Mouse (Mus musculus) embryonic facial prominence, embryonic 11.5 days (tissue): ENCODE results near the gene Gm13539. TPM values are rescaled to one million over a fixed set of nuclear protein-coding genes. Genes with fewer than 3 reads are reported as not detected.
"Not testable (repeated sequence)": the region's sequence is repeated elsewhere in the genome, so short reads cannot be mapped to it uniquely, and the experiment has no call there.

ENCODE experiments used
- ATAC-seq: fragments of 200-750 bp; cut with Nextera tagmentation; replicated peaks from 2 replicates; pipeline ENCODE4 v1.8.0; 2017; ENCODE audit warnings: low read depth; ENCODE audit not compliant: insufficient number of reproducible peaks, low FRiP score, low TSS enrichment
- DNase-seq: peaks from one replicate; pipeline ENCODE4 v3.0.0-alpha.2; 2015; ENCODE audit warnings: low spot score
- H3K27ac ChIP-seq: fragments of 300-500 bp; sonication (generic); replicated peaks from 2 replicates; pipeline ENCODE4 v1.5.1; 2014; ENCODE audit warnings: mild to moderate bottlenecking, low read depth, low read length, control low read depth
- H3K27me3 ChIP-seq: fragments of 300-500 bp; sonication (generic); 2 replicates; pipeline ENCODE4 v1.6.1; 2014; ENCODE audit warnings: mild to moderate bottlenecking, low read length, moderate library complexity, mixed read lengths; ENCODE audit not compliant: control insufficient read depth, insufficient read depth
- H3K36me3 ChIP-seq: fragments of 300-500 bp; sonication (generic); replicated peaks from 2 replicates; pipeline ENCODE4 v1.6.1; 2014; ENCODE audit warnings: low read depth, mild to moderate bottlenecking, low read length, moderate library complexity, mixed read lengths; ENCODE audit not compliant: control insufficient read depth, insufficient read depth
- H3K4me1 ChIP-seq: fragments of 300-500 bp; sonication (generic); 2 replicates; pipeline ENCODE4 v1.6.1; 2014; ENCODE audit warnings: low read length, mixed read lengths; ENCODE audit not compliant: control insufficient read depth, insufficient read depth
- H3K4me2 ChIP-seq: fragments of 300-500 bp; sonication (generic); 2 replicates; pipeline ENCODE4 v1.6.1; 2014; ENCODE audit warnings: low read depth, mild to moderate bottlenecking, control low read depth, low read length, moderate library complexity
- H3K4me3 ChIP-seq: fragments of 300-500 bp; sonication (generic); 2 replicates; pipeline ENCODE4 v1.5.1; 2014; ENCODE audit warnings: low read depth, low read length, control low read depth
- H3K9ac ChIP-seq: fragments of 300-500 bp; sonication (generic); replicated peaks from 2 replicates; pipeline ENCODE4 v1.6.1; 2014; ENCODE audit warnings: mild to moderate bottlenecking, control low read depth, low read length
- H3K9me3 ChIP-seq: fragments of 300-500 bp; sonication (generic); replicated peaks from 2 replicates; pipeline ENCODE4 v1.6.1; 2016; ENCODE audit warnings: mild to moderate bottlenecking, low read length, inconsistent platforms, mixed read lengths; ENCODE audit not compliant: control insufficient read depth
- WGBS: fragments of 180-500 bp; shearing (Covaris S2); extraction: QIAGEN DNeasy Blood & Tissue Kit; methylation state at CpG from one replicate; pipeline ENCODE4 v1.1.7; 2014; 5-methylcytosine and 5-hydroxymethylcytosine counted together
- polyA plus RNA-seq: library from polyadenylated mRNA; unstranded; fragments of >200 nt; fragmentation: Nextera tagmentation; extraction: Ambion mirVana; gene quantifications from 2 replicates; pipeline ENCODE4 v1.2.1, GENCODE M21; 2014

Gene Gm13539
- polyA plus RNA-seq, 1 experiment from 2014 or later: not detected

DNA sequence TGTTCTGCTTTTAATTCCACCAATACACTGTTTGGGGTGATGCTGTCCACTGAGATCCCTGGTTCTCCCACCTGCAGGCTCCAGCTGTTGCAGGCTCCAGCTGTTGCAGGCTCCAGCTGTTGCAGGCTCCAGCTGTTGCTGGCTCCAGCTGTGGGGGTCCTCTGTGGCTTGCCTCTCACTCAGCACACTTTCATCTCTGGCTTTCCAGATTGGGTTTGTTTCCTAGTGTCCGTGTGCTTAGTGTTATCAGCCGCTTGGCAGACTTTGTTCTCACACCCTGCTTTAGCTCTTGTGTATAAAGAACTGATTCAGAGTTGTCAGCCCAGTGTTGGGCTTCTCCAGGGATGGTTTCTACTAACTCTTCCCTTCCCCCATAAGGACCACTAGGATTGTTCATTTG lies 15.6 kb downstream of the Gm13539 start:
- Histone ChIP-seq H3K4me1 (no peaks in the 10 kb centered on the region), H3K27me3 (no peaks in the 10 kb centered on the region), H3K36me3 (no peaks in the 10 kb centered on the region), H3K9ac (no peak overlapping the region), H3K27ac (no peak overlapping the region), H3K4me2 (no peak overlapping the region), H3K9me3 (no peaks in the 10 kb centered on the region), H3K4me3 (no peak overlapping the region)
- 59% methylated on average over 2 of the region's 2 CpGs for WGBS
- DNase-seq (no peak), ATAC-seq (no peak)

DNA sequence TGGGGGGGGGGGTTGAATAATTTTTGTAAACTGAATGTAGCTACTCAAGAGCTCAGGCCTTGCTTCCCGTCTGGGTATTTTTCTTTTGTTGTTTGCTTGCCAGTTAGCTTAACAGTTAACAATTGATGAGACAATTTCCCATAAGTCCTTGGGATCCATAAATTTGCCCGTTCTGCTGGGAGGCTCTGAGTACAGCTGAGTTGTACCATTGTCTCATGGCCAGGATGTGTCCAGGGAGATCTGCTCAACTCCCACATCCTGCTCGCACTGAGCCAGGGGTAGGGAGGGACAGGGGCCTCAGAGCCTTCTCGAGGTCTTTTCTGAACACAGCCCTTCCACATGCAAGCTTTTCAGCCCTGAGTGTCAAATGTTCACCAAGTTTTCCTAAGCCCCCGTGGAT lies 16.0 kb downstream of the Gm13539 start:
- Histone ChIP-seq H3K27ac (no peak overlapping the region), H3K9ac (no peak overlapping the region), H3K36me3 (no peaks in the 10 kb centered on the region), H3K4me2 (no peak overlapping the region), H3K9me3 (no peaks in the 10 kb centered on the region), H3K4me3 (no peak overlapping the region), H3K4me1 (no peaks in the 10 kb centered on the region), H3K27me3 (no peaks in the 10 kb centered on the region)
- DNase-seq (no peak), ATAC-seq (no peak)
- 60% methylated on average over 5 of the region's 5 CpGs for WGBS

GRCm38 (mm10) chr2:25811711-25812110 lies 29.7 kb downstream of the Gm13539 start:
- 82% methylated on average over 2 of the region's 2 CpGs for WGBS
- no peak for DNase-seq

DNA sequence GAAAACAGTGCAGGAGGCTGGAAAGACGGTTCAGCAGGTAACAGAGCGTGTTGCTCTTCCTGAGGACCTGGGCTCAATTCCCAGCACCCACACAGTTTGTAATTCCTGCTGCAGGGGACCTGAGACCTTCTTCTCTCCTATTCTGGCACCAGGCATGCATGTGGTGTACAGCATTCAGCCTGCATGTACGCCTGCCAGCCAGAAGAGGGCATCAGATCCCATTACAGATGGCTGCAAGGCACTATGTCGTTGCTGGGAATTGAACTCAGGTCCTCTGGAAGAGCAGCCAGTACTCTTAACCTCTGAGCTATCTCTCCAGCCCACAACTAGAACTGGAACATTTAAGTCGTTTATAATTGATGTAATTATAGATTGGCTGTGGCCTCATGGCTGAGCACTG lies 31.3 kb downstream of the Gm13539 start:
- Histone ChIP-seq H3K36me3 (no peaks in the 10 kb centered on the region), H3K9me3 (no peaks in the 10 kb centered on the region), H3K27ac (no peak overlapping the region), H3K9ac (no peak overlapping the region), H3K4me3 (no peak overlapping the region), H3K4me1 (no peaks in the 10 kb centered on the region), H3K4me2 (no peak overlapping the region), H3K27me3 (no peaks in the 10 kb centered on the region)
- 80% methylated on average over 5 of the region's 5 CpGs for WGBS
- DNase-seq: no peak
- ATAC-seq: no peak

More at GRCm38 (mm10) chr2:25811711-25812110, 29.7 kb downstream of the Gm13539 start:
- no peaks in the 10 kb centered on the region for H3K4me1 ChIP-seq
- H3K27me3 ChIP-seq: no peaks in the 10 kb centered on the region
- H3K4me3 ChIP-seq: no peak overlapping the region
- no peak overlapping the region for H3K27ac ChIP-seq
- H3K36me3 ChIP-seq: no peaks in the 10 kb centered on the region
- no peak overlapping the region for H3K9ac ChIP-seq
- no peak overlapping the region for H3K4me2 ChIP-seq
- H3K9me3 ChIP-seq: no peaks in the 10 kb centered on the region
- ATAC-seq: no peak

- H3K4me3 ChIP-seq, H3K27ac ChIP-seq, H3K27me3 ChIP-seq, H3K9ac ChIP-seq, H3K9me3 ChIP-seq, H3K36me3 ChIP-seq, H3K4me1 ChIP-seq, ATAC-seq, DNase-seq, H3K4me2 ChIP-seq: not testable (repeated sequence)
- WGBS: 70% methylated on average over 1 of the region's 1 CpGs
Observed at GRCm38 (mm10) chr2:25815748-25816147, 33.7 kb downstream of the Gm13539 start, which contains the start of gene Glt6d1. Glt6d1 (minus strand) TSS chr2:25815848.

DNA sequence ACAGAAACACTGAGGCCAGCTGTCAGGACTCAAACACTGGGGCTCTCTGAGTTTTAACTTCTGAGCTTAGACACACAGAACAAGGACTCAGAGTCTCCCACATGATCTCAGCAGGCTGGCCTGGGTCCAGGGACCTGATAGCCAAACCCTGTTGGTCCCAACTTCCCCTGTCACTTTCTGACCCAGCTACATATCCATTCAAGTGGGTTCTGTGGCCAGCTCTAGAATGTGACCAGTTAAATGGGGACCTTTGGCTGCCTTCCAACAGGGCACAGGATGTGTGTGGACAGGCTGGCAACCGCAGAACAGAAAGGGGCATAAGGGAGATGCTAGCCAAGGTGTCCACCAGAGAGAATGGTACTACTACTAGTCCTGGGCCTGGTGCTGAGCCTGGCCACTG lies 40.7 kb downstream of the Gm13539 start, which contains the start of gene Lcn9:
Gene Lcn9, plus strand, starts transcription at position 348 of the 400 bp plus-strand sequence.
- no peak for ATAC-seq
- Histone ChIP-seq H3K4me2 (no peak within 1 kb of the TSS), H3K4me1 (no peaks in the 10 kb centered on the region), H3K27me3 (no peaks in the 10 kb centered on the region), H3K9me3 (no peaks in the 10 kb centered on the region), H3K9ac (no peak within 1 kb of the TSS), H3K27ac (no peak within 1 kb of the TSS), H3K4me3 (no peak within 1 kb of the TSS), H3K36me3 (no peaks in the 10 kb centered on the region)
- 77% methylated on average over 1 of the region's 1 CpGs for WGBS
- no peak for DNase-seq

DNA sequence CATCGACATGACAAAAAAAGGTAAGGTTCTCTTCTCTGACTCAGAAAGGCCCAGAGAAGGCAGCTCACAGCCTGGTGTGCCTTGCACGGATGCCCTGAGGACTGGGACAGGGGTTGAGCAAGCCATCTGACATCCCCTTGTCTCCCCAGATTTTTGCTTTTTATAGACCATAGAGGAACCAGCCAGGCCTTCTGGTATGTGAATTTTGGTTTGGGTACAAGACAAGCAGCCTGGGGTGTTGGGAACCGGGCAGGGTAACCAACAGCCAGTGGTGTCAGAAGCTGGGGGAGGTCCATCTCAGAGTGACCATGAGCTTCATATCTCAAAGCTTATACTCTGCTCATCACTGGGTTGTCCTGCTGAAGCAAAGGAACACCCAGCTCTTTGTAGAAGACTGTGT lies 42.7 kb downstream of the Gm13539 start:
- Histone ChIP-seq H3K9me3 (no peaks in the 10 kb centered on the region), H3K4me2 (no peak overlapping the region), H3K4me3 (no peak overlapping the region), H3K27me3 (no peaks in the 10 kb centered on the region), H3K9ac (no peak overlapping the region), H3K27ac (no peak overlapping the region), H3K36me3 (no peaks in the 10 kb centered on the region), H3K4me1 (no peaks in the 10 kb centered on the region)
- WGBS: 85% methylated on average over 3 of the region's 3 CpGs
- ATAC-seq (no peak), DNase-seq (no peak)

DNA sequence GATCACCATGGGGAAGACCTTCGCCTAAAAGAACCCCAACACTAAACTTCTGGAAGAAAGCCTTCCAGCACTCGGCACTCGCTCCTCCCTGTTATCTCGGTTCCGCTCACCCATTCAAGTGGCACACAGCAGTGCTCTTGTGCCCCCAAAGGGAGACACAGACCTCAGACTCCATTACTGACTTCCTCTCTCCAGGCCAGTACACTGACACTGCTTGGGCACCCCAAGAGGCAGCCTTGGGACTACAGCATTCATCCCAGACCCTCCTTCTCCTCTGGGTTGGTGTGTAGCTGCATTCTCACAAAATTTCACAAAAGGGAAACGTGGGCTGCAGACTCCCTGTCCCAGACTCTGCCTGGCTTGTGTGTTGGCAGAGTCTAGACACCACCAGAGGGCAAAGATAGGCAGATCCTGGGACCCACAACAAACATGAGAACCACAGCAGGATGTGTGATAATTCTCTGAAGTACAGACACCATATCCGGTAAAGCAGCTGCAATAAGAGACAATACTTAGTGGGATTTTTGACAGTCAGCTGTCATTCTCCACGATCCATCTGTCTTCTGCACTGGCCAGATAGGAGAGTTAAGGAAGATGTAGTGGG lies 46.4 kb downstream of the Gm13539 start:
- no peak overlapping the region for H3K4me2 ChIP-seq
- ATAC-seq: no peak
- no peaks in the 10 kb centered on the region for H3K9me3 ChIP-seq
- no peaks in the 10 kb centered on the region for H3K27me3 ChIP-seq
- H3K4me3 ChIP-seq: no peak overlapping the region
- H3K9ac ChIP-seq: no peak overlapping the region
- H3K36me3 ChIP-seq: no peaks in the 10 kb centered on the region
- H3K27ac ChIP-seq: no peak overlapping the region
- 74% methylated on average over 8 of the region's 8 CpGs for WGBS
- no peak for DNase-seq
- no peaks in the 10 kb centered on the region for H3K4me1 ChIP-seq
